Mouse (Mus musculus) lung, embryonic 14.5 days (tissue): ENCODE results near the gene Adam10. TPM values are rescaled to one million over a fixed set of nuclear protein-coding genes. Genes with fewer than 3 reads are reported as not detected.

Experiments used
- ATAC-seq: fragments of 200-750 bp; cut with Nextera tagmentation; 2 replicates; pipeline ENCODE4 v1.8.0; 2017; ENCODE audit warnings: mild to moderate bottlenecking, moderate TSS enrichment, moderate library complexity; ENCODE audit not compliant: insufficient read depth
- DNase-seq: peaks from one replicate; pipeline ENCODE4 v3.0.0-alpha.2; 2015
- H3K27ac ChIP-seq: fragments of 300-500 bp; sonication (generic); 2 replicates; pipeline ENCODE4 v1.5.1; 2014; ENCODE audit warnings: low read depth, mild to moderate bottlenecking, moderate library complexity
- H3K27me3 ChIP-seq: fragments of 300-500 bp; sonication (generic); 2 replicates; pipeline ENCODE4 v1.6.1; 2014; ENCODE audit warnings: low read length, control low read depth; ENCODE audit not compliant: insufficient read depth
- H3K36me3 ChIP-seq: fragments of 300-500 bp; sonication (generic); 2 replicates; pipeline ENCODE4 v1.6.1; 2014; ENCODE audit warnings: control low read depth; ENCODE audit not compliant: insufficient read depth
- H3K4me1 ChIP-seq: fragments of 300-500 bp; sonication (generic); 2 replicates; pipeline ENCODE4 v1.6.1; 2014; ENCODE audit warnings: antibody characterized with exemption, control low read depth; ENCODE audit not compliant: insufficient read depth
- H3K4me2 ChIP-seq: fragments of 300-500 bp; sonication (generic); 2 replicates; pipeline ENCODE4 v1.6.1; 2014; ENCODE audit warnings: mild to moderate bottlenecking
- H3K4me3 ChIP-seq: fragments of 300-500 bp; sonication (generic); 2 replicates; pipeline ENCODE4 v1.5.1; 2014; ENCODE audit warnings: low read depth, low read length
- H3K9ac ChIP-seq: fragments of 300-500 bp; sonication (generic); 2 replicates; pipeline ENCODE4 v1.6.1; 2014
- H3K9me3 ChIP-seq: fragments of 300-500 bp; sonication (generic); 2 replicates; pipeline ENCODE4 v1.6.1; 2016; ENCODE audit warnings: low read depth, low read length, control low read depth
- CTCF ChIP-seq: IDR thresholded peaks from 2 replicates; pipeline ENCODE4 v1.5.1; 2016; ENCODE audit warnings: antibody characterized with exemption, low read depth
- WGBS: fragments of 180-500 bp; shearing (Covaris S2); extraction: QIAGEN DNeasy Blood & Tissue Kit; methylation state at CpG from one replicate; pipeline ENCODE4 v1.1.7; 2014; 5-methylcytosine and 5-hydroxymethylcytosine counted together
- polyA plus RNA-seq: library from polyadenylated mRNA; unstranded; fragments of >200 nt; fragmentation: Nextera tagmentation; extraction: Ambion mirVana; gene quantifications from 2 replicates; pipeline ENCODE4 v1.2.1, GENCODE M21; 2014

Adam10 gene
- polyA plus RNA-seq, 1 experiment from 2014 or later = 80.2 TPM

- 91% methylated on average over 1 of the region's 1 CpGs for WGBS
- H3K4me2 ChIP-seq = no peak overlapping the region
- no peak overlapping the region for H3K27ac ChIP-seq
- H3K9me3 ChIP-seq = no peaks in the 10 kb centered on the region
- H3K4me3 ChIP-seq = no peak overlapping the region
- no peak for DNase-seq
- peaks cover 10% of the 10 kb centered on the region; the same call in 1 of the 2 replicates for H3K36me3 ChIP-seq
- H3K4me1 ChIP-seq = no peaks in the 10 kb centered on the region
- H3K9ac ChIP-seq = no peak overlapping the region
- H3K27me3 ChIP-seq = no peaks in the 10 kb centered on the region
- no peak for TF ChIP-seq CTCF
- no peak for ATAC-seq
Measured at GRCm38 (mm10) chr9:70706444-70706843, 27.6 kb downstream of the Adam10 start.

GRCm38 (mm10) chr9:70729544-70729943 lies 50.7 kb downstream of the Adam10 start:
- no peak for TF ChIP-seq CTCF
- H3K4me2 ChIP-seq = no peak overlapping the region
- no peaks in the 10 kb centered on the region for H3K27me3 ChIP-seq
- DNase-seq (no peak), ATAC-seq (no peak)
- H3K9me3 ChIP-seq = no peaks in the 10 kb centered on the region
- no peaks in the 10 kb centered on the region for H3K4me1 ChIP-seq
- no peak overlapping the region for H3K4me3 ChIP-seq
- H3K27ac ChIP-seq = no peak overlapping the region
- 0 out of 2 replicates have a peak, but pooled peaks cover 3% of the 10 kb centered on the region for H3K36me3 ChIP-seq
- 80% methylated on average over 2 of the region's 2 CpGs for WGBS
- H3K9ac ChIP-seq = no peak overlapping the region

- TF ChIP-seq CTCF = no peak
- DNase-seq = no peak
Measured at GRCm38 (mm10) chr9:70731079-70731478, 52.3 kb downstream of the Adam10 start.

GRCm38 (mm10) chr9:70733208-70733607 lies 54.4 kb downstream of the Adam10 start:
- Histone ChIP-seq H3K9me3 (no peaks in the 10 kb centered on the region), H3K9ac (no peak overlapping the region), H3K27me3 (no peaks in the 10 kb centered on the region), H3K4me3 (no peak overlapping the region), H3K36me3 (0 out of 2 replicates have a peak, but pooled peaks cover 3% of the 10 kb centered on the region), H3K4me2 (no peak overlapping the region), H3K27ac (no peak overlapping the region), H3K4me1 (no peaks in the 10 kb centered on the region)
- 92% methylated on average over 2 of the region's 2 CpGs for WGBS
- DNase-seq (no peak), ATAC-seq (no peak)
- TF ChIP-seq CTCF = no peak

More at GRCm38 (mm10) chr9:70731079-70731478, 52.3 kb downstream of the Adam10 start:
- Histone ChIP-seq H3K27me3 (no peaks in the 10 kb centered on the region), H3K4me3 (no peak overlapping the region), H3K9me3 (no peaks in the 10 kb centered on the region), H3K27ac (no peak overlapping the region), H3K4me2 (no peak overlapping the region), H3K9ac (no peak overlapping the region), H3K36me3 (0 out of 2 replicates have a peak, but pooled peaks cover 3% of the 10 kb centered on the region), H3K4me1 (no peaks in the 10 kb centered on the region)
- no peak for ATAC-seq

GRCm38 (mm10) chr9:70739998-70740397 lies 61.2 kb downstream of the Adam10 start:
- no peaks in the 10 kb centered on the region for H3K4me1 ChIP-seq
- H3K4me2 ChIP-seq = no peak overlapping the region
- no peaks in the 10 kb centered on the region for H3K27me3 ChIP-seq
- TF ChIP-seq CTCF = no peak
- DNase-seq (no peak), ATAC-seq (no peak)
- H3K9me3 ChIP-seq = no peaks in the 10 kb centered on the region
- H3K4me3 ChIP-seq = no peak overlapping the region
- no peak overlapping the region for H3K9ac ChIP-seq
- peaks cover 12% of the 10 kb centered on the region; the same call in 1 of the 2 replicates for H3K36me3 ChIP-seq
- H3K27ac ChIP-seq = no peak overlapping the region
- 82% methylated on average over 5 of the region's 5 CpGs for WGBS

- peaks cover 52% of the 10 kb centered on the region for H3K36me3 ChIP-seq
- H3K27me3 ChIP-seq = no peaks in the 10 kb centered on the region
- H3K9me3 ChIP-seq = no peaks in the 10 kb centered on the region
- no peak for TF ChIP-seq CTCF
- 88% methylated on average over 3 of the region's 3 CpGs for WGBS
- H3K4me3 ChIP-seq = no peak overlapping the region
- no peak overlapping the region for H3K9ac ChIP-seq
- H3K4me1 ChIP-seq = no peaks in the 10 kb centered on the region
- no peak overlapping the region for H3K4me2 ChIP-seq
- H3K27ac ChIP-seq = no peak overlapping the region
- ATAC-seq (no peak), DNase-seq (no peak)
Measured at GRCm38 (mm10) chr9:70751504-70752222, 72.9 kb downstream of the Adam10 start.

- no peak for TF ChIP-seq CTCF
- H3K4me3 ChIP-seq = no peak overlapping the region
- no peak overlapping the region for H3K4me2 ChIP-seq
- H3K9ac ChIP-seq = no peak overlapping the region
- ATAC-seq (no peak), DNase-seq (no peak)
- H3K9me3 ChIP-seq = no peaks in the 10 kb centered on the region
- H3K4me1 ChIP-seq = no peaks in the 10 kb centered on the region
- no peaks in the 10 kb centered on the region for H3K27me3 ChIP-seq
- H3K27ac ChIP-seq = no peak overlapping the region
- WGBS = 87% methylated on average over 5 of the region's 5 CpGs
- H3K36me3 ChIP-seq = peaks cover 48% of the 10 kb centered on the region
Measured at GRCm38 (mm10) chr9:70760974-70761373, 82.2 kb downstream of the Adam10 start.
